Mouse (Mus musculus) forebrain, embryonic 11.5 days (tissue): ENCODE measurements around the gene Vav2. TPM values are rescaled to one million over a fixed set of nuclear protein-coding genes. Genes with fewer than 3 reads are reported as not detected.

Experiments
- ATAC-seq: fragments of 200-750 bp; cut with Nextera tagmentation; replicated peaks from 2 replicates; pipeline ENCODE4 v1.8.0; 2017; ENCODE audit warnings: moderate TSS enrichment; ENCODE audit not compliant: low FRiP score
- DNase-seq: peaks from one replicate; pipeline ENCODE4 v3.0.0-alpha.2; 2017; ENCODE audit warnings: low spot score
- H3K27ac ChIP-seq: fragments of 300-500 bp; sonication (generic); 2 replicates; pipeline ENCODE4 v1.5.1; 2014; ENCODE audit warnings: low read depth, low read length
- H3K27me3 ChIP-seq: fragments of 300-500 bp; sonication (generic); 2 replicates; pipeline ENCODE4 v1.6.1; 2014; ENCODE audit warnings: mild to moderate bottlenecking, low read length, mixed read lengths; ENCODE audit not compliant: control insufficient read depth, insufficient read depth
- H3K36me3 ChIP-seq: fragments of 300-500 bp; sonication (generic); 2 replicates; pipeline ENCODE4 v1.6.1; 2014; ENCODE audit warnings: mild to moderate bottlenecking, low read length, moderate library complexity, mixed read lengths; ENCODE audit not compliant: control insufficient read depth, insufficient read depth
- H3K4me1 ChIP-seq: fragments of 300-500 bp; sonication (generic); replicated peaks from 2 replicates; pipeline ENCODE4 v1.6.1; 2014; ENCODE audit warnings: low read length, mixed read lengths; ENCODE audit not compliant: control insufficient read depth, insufficient read depth
- H3K4me2 ChIP-seq: fragments of 300-500 bp; sonication (generic); 2 replicates; pipeline ENCODE4 v1.6.1; 2014; ENCODE audit warnings: low read depth, mild to moderate bottlenecking, low read length, moderate library complexity, mixed read lengths; ENCODE audit not compliant: severe bottlenecking
- H3K4me3 ChIP-seq: fragments of 300-500 bp; sonication (generic); 2 replicates; pipeline ENCODE4 v1.5.1; 2014; ENCODE audit warnings: low read depth, low read length
- H3K9ac ChIP-seq: fragments of 300-500 bp; sonication (generic); 2 replicates; pipeline ENCODE4 v1.6.1; 2014; ENCODE audit warnings: low read length
- H3K9me3 ChIP-seq: fragments of 300-500 bp; sonication (generic); 2 replicates; pipeline ENCODE4 v1.6.1; 2016; ENCODE audit warnings: low read length, mixed read lengths; ENCODE audit not compliant: control insufficient read depth
- WGBS: fragments of 180-500 bp; shearing (Covaris S2); extraction: QIAGEN DNeasy Blood & Tissue Kit; methylation state at CpG from one replicate; pipeline ENCODE4 v1.1.7; 2014; 5-methylcytosine and 5-hydroxymethylcytosine counted together
- polyA plus RNA-seq: library from polyadenylated mRNA; unstranded; fragments of >200 nt; fragmentation: Nextera tagmentation; extraction: Ambion mirVana; gene quantifications from 2 replicates; pipeline ENCODE4 v1.2.1, GENCODE M21; 2014

Vav2 gene
- polyA plus RNA-seq, 1 experiment from 2014 or later, result 12.7 TPM

GRCm38 (mm10) chr2:27408194-27408593, 18.6 kb downstream of the Vav2 start:
- ATAC-seq (no peak), DNase-seq (no peak)
- no peaks in the 10 kb centered on the region for H3K9me3 ChIP-seq
- H3K9ac ChIP-seq, result no peak overlapping the region
- 73% methylated on average over 3 of the region's 3 CpGs for WGBS
- H3K4me3 ChIP-seq, result no peak overlapping the region
- no peak overlapping the region for H3K27ac ChIP-seq
- no peaks in the 10 kb centered on the region for H3K36me3 ChIP-seq
- peaks cover 19% of the 10 kb centered on the region for H3K4me1 ChIP-seq
- H3K4me2 ChIP-seq, result no peak overlapping the region
- H3K27me3 ChIP-seq, result no peaks in the 10 kb centered on the region

- 92% methylated on average over 5 of the region's 5 CpGs for WGBS
- DNase-seq, result no peak
- Histone ChIP-seq H3K27ac (no peak overlapping the region), H3K27me3 (no peaks in the 10 kb centered on the region), H3K4me2 (no peak overlapping the region), H3K9ac (no peak overlapping the region), H3K4me3 (no peak overlapping the region), H3K4me1 (peaks cover 12% of the 10 kb centered on the region; the same call in 1 of the 2 replicates), H3K36me3 (no peaks in the 10 kb centered on the region), H3K9me3 (no peaks in the 10 kb centered on the region)
- no peak for ATAC-seq
Observed at GRCm38 (mm10) chr2:27406928-27407327, 19.9 kb downstream of the Vav2 start.

GRCm38 (mm10) chr2:27405094-27405884, 21.5 kb downstream of the Vav2 start:
- WGBS, result 60% methylated on average over 5 of the region's 5 CpGs
- DNase-seq (no peak), ATAC-seq (no peak)
- Histone ChIP-seq H3K9ac (no peak overlapping the region), H3K4me3 (no peak overlapping the region), H3K27ac (no peak overlapping the region), H3K4me1 (0 out of 2 replicates have a peak, but pooled peaks cover 3% of the 10 kb centered on the region), H3K36me3 (no peaks in the 10 kb centered on the region), H3K9me3 (no peaks in the 10 kb centered on the region), H3K4me2 (no peak overlapping the region), H3K27me3 (no peaks in the 10 kb centered on the region)

- WGBS, result 65% methylated on average over 6 of the region's 6 CpGs
- ATAC-seq (no peak), DNase-seq (no peak)
- H3K4me1 ChIP-seq, result 0 out of 2 replicates have a peak, but pooled peaks cover 3% of the 10 kb centered on the region
- H3K4me3 ChIP-seq, result no peak overlapping the region
- H3K4me2 ChIP-seq, result no peak overlapping the region
- H3K9ac ChIP-seq, result no peak overlapping the region
- no peak overlapping the region for H3K27ac ChIP-seq
- no peaks in the 10 kb centered on the region for H3K9me3 ChIP-seq
- no peaks in the 10 kb centered on the region for H3K27me3 ChIP-seq
- no peaks in the 10 kb centered on the region for H3K36me3 ChIP-seq
Observed at GRCm38 (mm10) chr2:27404375-27405093, 22.3 kb downstream of the Vav2 start.

GRCm38 (mm10) chr2:27401544-27401943, 25.3 kb downstream of the Vav2 start:
- H3K9me3 ChIP-seq, result no peaks in the 10 kb centered on the region
- no peak for DNase-seq
- 0 out of 2 replicates have a peak, but pooled peaks cover 3% of the 10 kb centered on the region for H3K4me1 ChIP-seq
- no peak for ATAC-seq
- no peak overlapping the region for H3K27ac ChIP-seq
- no peak overlapping the region for H3K4me2 ChIP-seq
- no peak overlapping the region for H3K4me3 ChIP-seq
- no peak overlapping the region for H3K9ac ChIP-seq
- 88% methylated on average over 2 of the region's 2 CpGs for WGBS
- no peaks in the 10 kb centered on the region for H3K27me3 ChIP-seq
- H3K36me3 ChIP-seq, result no peaks in the 10 kb centered on the region

- Histone ChIP-seq H3K4me1 (peaks cover 9% of the 10 kb centered on the region; the same call in 1 of the 2 replicates), H3K4me3 (no peak overlapping the region), H3K27ac (no peak overlapping the region), H3K9ac (no peak overlapping the region), H3K4me2 (no peak overlapping the region), H3K9me3 (no peaks in the 10 kb centered on the region), H3K27me3 (no peaks in the 10 kb centered on the region), H3K36me3 (no peaks in the 10 kb centered on the region)
- no peak for DNase-seq
- ATAC-seq, result no peak
- WGBS, result 89% methylated on average over 2 of the region's 2 CpGs
Observed at GRCm38 (mm10) chr2:27400083-27400482, 26.8 kb downstream of the Vav2 start.

- peaks cover 23% of the 10 kb centered on the region for H3K4me1 ChIP-seq
- H3K4me2 ChIP-seq, result no peak overlapping the region
- ATAC-seq (no peak), DNase-seq (no peak)
- 59% methylated on average over 17 of the region's 17 CpGs for WGBS
- H3K36me3 ChIP-seq, result no peaks in the 10 kb centered on the region
- H3K4me3 ChIP-seq, result no peak overlapping the region
- H3K9me3 ChIP-seq, result no peaks in the 10 kb centered on the region
- H3K27ac ChIP-seq, result no peak overlapping the region
- no peaks in the 10 kb centered on the region for H3K27me3 ChIP-seq
- H3K9ac ChIP-seq, result no peak overlapping the region
Observed at GRCm38 (mm10) chr2:27396656-27397440, 30.0 kb downstream of the Vav2 start.

- no peak overlapping the region for H3K4me2 ChIP-seq
- H3K9ac ChIP-seq, result no peak overlapping the region
- peaks cover 39% of the 10 kb centered on the region for H3K4me1 ChIP-seq
- no peaks in the 10 kb centered on the region for H3K27me3 ChIP-seq
- WGBS, result 54% methylated on average over 10 of the region's 10 CpGs
- no peaks in the 10 kb centered on the region for H3K9me3 ChIP-seq
- ATAC-seq (0 out of 2 replicates have a peak, but pooled peaks have one; percentile 21), DNase-seq (no peak)
- H3K4me3 ChIP-seq, result no peak overlapping the region
- H3K36me3 ChIP-seq, result no peaks in the 10 kb centered on the region
- no peak overlapping the region for H3K27ac ChIP-seq
Observed at GRCm38 (mm10) chr2:27394158-27394832, 32.5 kb downstream of the Vav2 start.
